Mouse (Mus musculus): ENCODE measurements around the gene Ttc17.
"Not testable (repeated sequence)": the region's sequence is repeated elsewhere in the genome, so short reads cannot be mapped to it uniquely, and the experiment has no call there.

Ttc17 gene

GRCm38 (mm10) chr2:94406083-94406957, at the start of gene Ttc17:
Gene Ttc17, minus strand, starts transcription at chr2:94406689.
- peak; percentile 95 for DNase-seq (ENCODE audit: low spot score)

- no peak for DNase-seq (ENCODE audit: low spot score)
These were observed 43.2 kb upstream of the Ttc17 start for GRCm38 (mm10) chr2:94449643-94450042.

GRCm38 (mm10) chr2:94436952-94437351, 30.5 kb upstream of the Ttc17 start:
- peak; percentile 34 for DNase-seq (ENCODE audit: low spot score)

- no peak for DNase-seq (ENCODE audit: low spot score)
These were observed 29.0 kb upstream of the Ttc17 start for GRCm38 (mm10) chr2:94435481-94435880.

GRCm38 (mm10) chr2:94434833-94435232, 28.3 kb upstream of the Ttc17 start:
- no peak for DNase-seq (ENCODE audit: low spot score)

DNA sequence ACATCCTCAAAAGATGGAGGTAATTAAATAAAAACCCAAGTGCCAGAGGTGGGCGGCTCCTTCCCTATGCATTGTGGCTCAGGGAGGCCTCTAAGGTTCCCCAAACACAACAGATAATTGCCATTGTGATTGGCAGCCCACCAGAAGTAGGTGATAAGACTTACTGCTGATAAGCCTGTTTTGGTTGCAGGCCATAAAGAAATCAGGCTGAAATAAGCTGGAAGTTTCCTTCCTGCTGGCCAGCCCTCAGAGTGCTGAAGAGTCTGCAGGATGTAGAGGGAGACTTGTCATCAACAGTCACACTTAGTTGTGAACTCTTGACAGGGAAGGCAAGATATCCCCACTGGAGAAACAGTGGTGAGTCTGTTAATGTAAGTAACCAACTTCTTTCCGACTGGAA, 25.7 kb upstream of the Ttc17 start:
- no peak for DNase-seq (ENCODE audit: low spot score)

GRCm38 (mm10) chr2:94428456-94428855, 22.0 kb upstream of the Ttc17 start:
- no peak for DNase-seq (ENCODE audit: low spot score)

- DNase-seq (ENCODE audit: low spot score): no peak
These were observed 952 bp upstream of the Ttc17 start for GRCm38 (mm10) chr2:94407441-94407840.

DNA sequence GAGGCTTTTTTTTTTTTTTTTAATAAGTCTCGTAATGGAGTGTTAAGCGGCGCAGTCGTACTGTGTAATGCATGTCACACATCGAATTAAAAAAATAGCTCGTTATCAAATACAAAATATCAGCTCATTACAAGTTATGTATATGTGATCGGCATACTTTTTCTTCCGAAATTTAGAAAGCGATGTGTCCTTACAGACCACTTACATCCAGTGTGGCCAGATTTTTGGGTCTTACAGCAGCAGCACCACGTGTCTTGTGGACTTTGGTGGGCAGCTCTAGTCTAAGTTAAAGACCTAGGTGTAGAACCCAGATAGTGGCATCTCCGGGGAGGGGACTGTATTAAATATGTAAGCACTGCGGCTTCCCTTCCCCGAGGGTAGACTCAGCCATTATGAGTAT, 532 bp upstream of the Ttc17 start:
- peak; percentile 43 for DNase-seq (ENCODE audit: low spot score)

GRCm38 (mm10) chr2:94405397-94406082, 949 bp downstream of the Ttc17 start:
- no peak for DNase-seq (ENCODE audit: low spot score)

- DNase-seq (ENCODE audit: low spot score): no peak
These were observed 1.8 kb downstream of the Ttc17 start for GRCm38 (mm10) chr2:94404512-94405240.

- DNase-seq (ENCODE audit: low spot score): no peak
These were observed 3.9 kb downstream of the Ttc17 start for GRCm38 (mm10) chr2:94402561-94402960.

DNA sequence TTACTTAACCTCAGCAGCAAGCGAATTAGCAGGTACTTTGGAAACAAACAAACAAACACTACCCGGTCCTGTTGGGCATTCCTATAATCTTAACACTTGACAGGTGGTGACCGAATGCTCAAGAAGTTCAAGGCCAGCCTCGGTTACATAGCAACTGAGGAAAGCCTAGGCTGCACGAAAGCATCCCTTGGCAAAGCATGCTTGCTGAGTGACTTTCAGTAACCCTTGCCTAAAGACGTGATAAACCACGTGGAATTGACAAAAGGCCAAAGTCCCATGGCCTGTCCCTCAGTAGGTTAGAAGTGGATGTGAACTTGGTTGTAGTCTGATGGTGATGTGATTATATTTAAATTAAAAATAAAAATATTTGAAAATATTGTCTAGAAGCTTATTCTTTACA, 4.4 kb downstream of the Ttc17 start:
- no peak for DNase-seq (ENCODE audit: low spot score)

DNA sequence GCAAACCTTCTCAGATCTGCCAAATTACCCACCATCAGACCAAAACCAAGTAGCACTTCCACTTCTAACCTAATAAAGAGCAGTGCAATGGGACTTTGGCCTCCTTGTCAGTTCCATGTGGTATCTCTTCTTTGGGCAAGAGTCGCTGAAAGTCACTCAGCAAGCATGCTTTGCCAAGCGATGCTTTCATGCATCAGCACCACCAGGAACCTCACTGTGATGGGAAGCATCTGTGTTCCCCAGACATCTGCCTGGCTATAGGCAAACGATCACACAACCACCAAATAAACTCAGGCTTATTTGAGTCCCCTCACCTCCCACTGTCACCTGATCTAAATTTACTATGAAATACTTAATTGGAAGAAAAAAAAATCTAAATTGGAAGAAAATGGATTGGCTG, 5.5 kb downstream of the Ttc17 start:
- DNase-seq (ENCODE audit: low spot score): no peak

DNA sequence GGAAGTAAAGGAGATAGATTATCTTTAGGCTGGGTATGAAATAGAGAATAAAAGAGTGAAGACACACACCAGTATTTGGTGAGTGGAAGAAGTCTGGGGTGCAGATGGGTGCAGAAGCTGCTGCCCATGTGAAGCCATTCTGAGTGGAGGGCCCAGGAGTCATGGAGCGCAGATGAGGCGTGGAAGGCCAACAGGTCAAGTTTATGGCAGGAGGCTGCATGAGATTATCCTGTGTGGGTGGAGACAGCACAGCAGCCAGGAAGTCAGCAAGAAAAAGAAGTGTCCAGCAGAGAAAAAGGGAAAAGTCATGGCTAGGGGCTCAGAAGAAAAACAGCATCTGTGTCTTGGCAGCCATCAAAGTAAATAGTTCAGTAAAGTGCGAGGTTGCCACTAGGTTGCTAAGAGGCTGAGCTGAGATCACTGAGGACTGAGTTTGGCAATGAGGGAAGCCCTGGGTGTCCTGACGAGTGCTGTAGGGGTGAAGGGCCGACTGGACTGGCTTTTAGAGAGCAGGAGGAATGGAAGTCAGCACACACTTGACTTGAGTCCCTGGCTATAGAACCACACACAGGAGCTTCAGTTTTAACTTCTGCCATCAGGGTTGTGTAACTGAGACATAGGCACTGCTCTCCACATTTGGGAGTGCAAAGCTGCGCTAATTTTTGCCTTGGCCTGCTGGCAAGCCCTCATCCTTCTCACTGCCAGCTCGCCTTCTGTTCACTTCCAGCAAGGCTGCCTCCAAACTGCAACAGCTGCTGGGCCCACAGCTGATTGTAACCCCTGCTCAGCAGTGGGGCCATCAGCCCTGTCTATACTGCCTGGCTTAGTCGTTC, 8.1 kb downstream of the Ttc17 start:
- DNase-seq (ENCODE audit: low spot score): no peak

DNA sequence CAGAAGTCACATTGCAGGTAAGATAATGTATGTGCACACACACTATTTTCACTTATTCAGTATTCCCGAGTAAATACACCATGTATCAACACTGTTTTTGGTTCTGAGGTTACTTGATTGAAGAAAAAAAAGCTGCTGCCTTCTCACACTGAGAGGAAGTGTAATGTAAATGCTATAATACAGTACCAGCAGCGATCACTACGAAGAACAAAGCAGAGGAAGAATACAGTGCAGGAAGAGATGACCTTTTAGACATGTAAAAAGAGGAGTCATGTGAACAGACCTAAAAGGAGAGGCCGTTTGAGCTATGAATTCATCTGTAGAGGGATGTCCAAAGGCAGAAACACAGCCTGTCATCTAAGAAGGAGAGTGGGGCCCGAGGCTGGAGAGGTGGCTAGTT, 9.0 kb downstream of the Ttc17 start:
- no peak for DNase-seq (ENCODE audit: low spot score)

DNA sequence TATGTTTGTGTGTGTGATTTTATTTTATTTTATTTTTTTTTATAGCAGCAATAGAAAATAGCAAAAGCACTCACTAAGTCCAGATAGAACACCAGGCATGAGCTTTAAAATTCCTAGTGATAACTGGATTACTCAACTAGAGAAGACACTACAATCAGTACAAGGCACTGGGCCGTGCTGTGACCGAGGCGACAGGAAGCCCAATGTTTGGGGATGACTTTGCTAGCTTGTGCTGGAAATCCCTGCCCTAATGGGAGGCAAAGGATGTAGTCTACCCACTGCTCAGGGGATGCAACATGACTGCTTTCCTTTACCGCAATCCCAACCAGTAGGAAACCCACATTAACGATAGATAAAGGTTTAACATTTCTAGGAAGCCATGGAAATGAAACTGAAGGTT, 10.2 kb downstream of the Ttc17 start:
- DNase-seq (ENCODE audit: low spot score): no peak

DNA sequence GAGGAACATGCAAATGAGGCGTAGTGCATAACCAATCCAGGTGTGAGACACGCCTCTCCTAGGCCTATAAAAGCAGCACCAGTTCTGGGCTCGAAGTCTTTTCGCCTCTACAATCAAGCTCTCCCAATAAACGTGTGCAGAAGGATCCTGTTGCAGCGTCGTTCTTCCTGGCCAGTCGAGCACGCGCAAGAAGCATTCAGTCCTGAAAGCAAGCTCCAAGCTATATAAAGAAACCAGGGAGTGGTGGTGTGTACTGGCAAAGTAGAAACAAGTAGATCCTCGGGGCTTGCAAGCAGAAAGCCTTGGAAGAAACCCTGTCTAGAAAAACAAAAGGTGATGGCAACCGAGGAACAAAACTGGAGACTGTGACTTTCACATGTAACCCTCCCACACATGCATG, 15.4 kb downstream of the Ttc17 start:
- not testable (repeated sequence) for DNase-seq (ENCODE audit: low spot score)

DNA sequence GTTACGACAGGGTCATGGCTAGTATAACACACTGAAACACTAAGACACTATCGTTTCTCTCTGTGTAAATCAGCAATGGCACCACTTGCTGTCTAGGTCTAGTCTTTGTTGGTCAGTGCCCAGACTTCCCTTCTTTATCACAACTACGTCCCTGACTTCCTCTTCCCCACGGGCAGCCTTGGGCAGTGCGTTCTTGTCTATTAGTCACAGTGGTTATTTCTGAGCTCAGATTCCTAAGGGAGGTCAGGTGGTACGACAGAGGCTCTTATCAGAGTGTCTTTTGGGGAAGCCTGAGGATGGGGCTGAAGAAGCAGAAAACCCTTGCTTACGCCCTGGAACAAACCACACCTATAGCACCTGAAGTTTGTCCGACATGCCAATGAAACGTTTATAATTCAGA, 17.5 kb downstream of the Ttc17 start:
- no peak for DNase-seq (ENCODE audit: low spot score)

- no peak for DNase-seq (ENCODE audit: low spot score)
These were observed 18.6 kb downstream of the Ttc17 start for GRCm38 (mm10) chr2:94387846-94388245.

DNA sequence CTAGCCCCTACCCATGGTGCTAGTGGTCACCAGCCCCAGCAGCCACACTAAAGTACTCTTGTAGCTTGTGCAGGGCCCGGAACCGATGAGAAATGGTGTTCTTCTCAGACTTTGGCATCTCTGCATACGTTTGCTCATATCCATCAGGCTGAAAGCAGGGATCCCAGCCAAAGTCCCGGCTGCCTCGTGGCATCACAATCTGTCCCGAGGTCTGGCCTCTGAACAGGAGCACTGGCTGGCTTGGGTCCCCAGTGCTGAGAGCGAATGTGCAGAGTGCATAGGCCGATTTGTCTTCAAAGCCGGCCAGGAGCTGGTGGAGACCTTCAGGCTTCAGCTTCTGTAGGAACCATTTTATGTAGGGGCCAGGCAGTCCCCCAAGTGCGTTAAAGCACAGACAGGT, 22.0 kb downstream of the Ttc17 start:
- not testable (repeated sequence) for DNase-seq (ENCODE audit: low spot score)

Measured in embryo, embryonic 10.5 days (tissue).